Comparison of ENCODE assay signal across 8 mouse cellular contexts in the genomic region with DNA sequence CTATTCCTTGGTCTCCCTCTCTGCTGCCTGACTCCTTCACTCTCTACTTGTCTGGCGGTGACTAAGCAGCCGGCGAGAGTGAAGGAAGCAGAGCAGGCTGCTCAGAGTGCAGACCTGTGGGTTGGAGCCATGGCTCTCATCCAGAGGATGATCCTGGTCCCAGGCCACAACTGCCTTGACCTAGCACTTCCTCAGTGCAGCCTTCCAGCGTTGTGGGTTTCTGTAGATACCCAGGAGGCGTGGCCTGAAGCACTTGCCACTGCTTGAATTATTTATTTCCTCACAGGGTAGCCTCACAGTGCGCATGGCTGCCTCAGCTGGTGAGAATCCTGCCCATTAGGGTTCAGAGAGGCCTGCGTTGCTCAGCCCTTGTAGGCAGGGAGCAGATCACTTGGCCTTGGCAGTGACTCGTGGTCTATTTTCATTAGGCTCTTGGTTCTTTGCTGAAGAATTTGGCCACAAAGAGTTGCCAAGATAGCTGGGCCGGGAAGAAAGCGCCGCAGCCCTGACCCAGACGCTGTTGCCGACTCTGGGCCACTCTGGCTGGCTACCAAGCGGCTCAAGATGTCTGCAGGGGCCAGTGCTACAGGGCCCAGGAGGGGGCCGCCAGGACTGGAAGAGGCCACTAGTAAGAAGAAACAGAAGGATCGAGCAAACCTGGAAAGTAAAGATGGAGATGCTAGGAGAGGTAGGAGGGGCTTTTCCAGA. TPM values are rescaled to one million over a fixed set of nuclear protein-coding genes. Genes with fewer than 3 reads are reported as not detected.
A peak's percentile ranks its signal among the peaks of the same experiment; 100 is the strongest.
DNase-seq lines count a peak whose midpoint lies in the region; ATAC-seq lines count a peak whose summit lies in the region.

No protein-coding gene starts in this region.

- H3K9me3 ChIP-seq in kidney, embryonic 15.5 days (replicated peaks) = no peaks in the 10 kb centered on the region
- H3K9me3 ChIP-seq in midbrain, embryonic 10.5 days (replicated peaks) = no peaks in the 10 kb centered on the region

- no peaks in the 10 kb centered on the region for H3K27me3 ChIP-seq in kidney, embryonic 15.5 days
- no peaks in the 10 kb centered on the region for H3K27me3 ChIP-seq in midbrain, embryonic 10.5 days (ENCODE audit: low read depth, poor library complexity, severe bottlenecking)

- 0 out of 2 replicates have a peak overlapping the region, but pooled peaks have one; percentile 98 for H3K27ac ChIP-seq in kidney, embryonic 15.5 days
- peak overlapping the region; percentile 20; the same call in 1 of the 2 replicates for H3K27ac ChIP-seq in midbrain, embryonic 10.5 days (replicated peaks)

- peaks cover 79% of the 10 kb centered on the region for H3K36me3 ChIP-seq in kidney, embryonic 15.5 days
- H3K36me3 ChIP-seq in midbrain, embryonic 10.5 days = peaks cover 80% of the 10 kb centered on the region

- no peak for ATAC-seq in kidney, embryonic 15.5 days (replicated peaks; ENCODE audit: low FRiP score)

- H3K9ac ChIP-seq in kidney, embryonic 15.5 days = peak overlapping the region; percentile 97

- peak overlapping the region; percentile 99 for H3K4me3 ChIP-seq in kidney, embryonic 15.5 days (replicated peaks)
- H3K4me3 ChIP-seq in midbrain, embryonic 10.5 days = peak overlapping the region; percentile 99

- DNase-seq in heart, adult 18-20 months = peak; percentile 36 to 57
- no peak for DNase-seq in heart, postnatal 4 days
- peak; percentile 90 for DNase-seq in adrenal gland, adult 8-10 months
- peak; percentile 28 to 46 for DNase-seq in gastrocnemius, adult 8-10 months (ENCODE audit: low spot score in 2 of 2)
- no peak for DNase-seq in midbrain, embryonic 10.5 days (ENCODE audit: low spot score)
- DNase-seq in thymus, postnatal 25 days = no peak
- no peak for DNase-seq in cerebellum, postnatal 36 days

- H3K4me1 ChIP-seq in kidney, embryonic 15.5 days = peaks cover 21% of the 10 kb centered on the region
- H3K4me1 ChIP-seq in midbrain, embryonic 10.5 days = peaks cover 35% of the 10 kb centered on the region

- WGBS in kidney, embryonic 15.5 days = 78% methylated on average over 16 of the region's 16 CpGs
- WGBS in midbrain, embryonic 10.5 days = 91% methylated on average over 16 of the region's 16 CpGs

- H3K4me2 ChIP-seq in kidney, embryonic 15.5 days = peak overlapping the region; percentile 72

RNA-seq across cellular contexts. Expression of a gene that starts 1.8 kb away (rescaled TPM):
- 10 to 100 TPM; 79.9 to 91.6 TPM for total RNA-seq in heart, adult 18-20 months (2021)
- total RNA-seq in heart, postnatal 4 days (2021) = 100 to 1,000 TPM; 108 to 109 TPM
- total RNA-seq in adrenal gland, adult 8-10 months (2022) = 100 to 1,000 TPM; 239 to 312 (median 257) TPM
- 100 to 1,000 TPM; 118 to 134 (median 128) TPM for total RNA-seq in gastrocnemius, adult 8-10 months (2022)
- polyA plus RNA-seq in kidney, embryonic 15.5 days (2015; fragmentation: Nextera tagmentation; extraction: Ambion mirVana) = 69.3 and 78.8 TPM in 2 replicates
- polyA plus RNA-seq in midbrain, embryonic 10.5 days (2016; fragmentation: Nextera tagmentation; extraction: Ambion mirVana) = 79.4 and 91.6 TPM in 2 replicates

RNA-seq across cellular contexts. Expression of a gene that starts 12.7 kb away (rescaled TPM):
- 100 to 1,000 TPM; 334 to 339 TPM for total RNA-seq in heart, adult 18-20 months (2021)
- total RNA-seq in heart, postnatal 4 days (2021) = 100 to 1,000 TPM; 217 to 229 TPM
- 100 to 1,000 TPM; 117 to 175 (median 152) TPM for total RNA-seq in adrenal gland, adult 8-10 months (2022)
- 100 to 1,000 TPM; 112 to 139 (median 128) TPM for total RNA-seq in gastrocnemius, adult 8-10 months (2022)
- polyA plus RNA-seq in kidney, embryonic 15.5 days (2015; fragmentation: Nextera tagmentation; extraction: Ambion mirVana) = 48.8 and 56.6 TPM in 2 replicates
- polyA plus RNA-seq in midbrain, embryonic 10.5 days (2016; fragmentation: Nextera tagmentation; extraction: Ambion mirVana) = 42.7 and 46.2 TPM in 2 replicates

RNA-seq across cellular contexts. Expression of a gene that starts 15.3 kb away (rescaled TPM):
- total RNA-seq in heart, adult 18-20 months (2021) = 10 to 100 TPM; 76.4 to 90.3 TPM
- 10 to 100 TPM; 75.7 to 83.6 TPM for total RNA-seq in heart, postnatal 4 days (2021)
- 100 to 1,000 TPM; 181 to 239 (median 220) TPM for total RNA-seq in adrenal gland, adult 8-10 months (2022)
- 100 to 1,000 TPM in 1 of 4 experiments, 10 to 100 TPM in 3; 78.6 to 107 (median 95.6) TPM for total RNA-seq in gastrocnemius, adult 8-10 months (2022)
- 105 and 111 TPM in 2 replicates for polyA plus RNA-seq in kidney, embryonic 15.5 days (2015; fragmentation: Nextera tagmentation; extraction: Ambion mirVana)
- 112 and 115 TPM in 2 replicates for polyA plus RNA-seq in midbrain, embryonic 10.5 days (2016; fragmentation: Nextera tagmentation; extraction: Ambion mirVana)

RNA-seq across cellular contexts. Expression of a gene that starts 24.4 kb away (rescaled TPM):
- 10 to 100 TPM; 57.8 to 58.7 TPM for total RNA-seq in heart, adult 18-20 months (2021)
- 10 to 100 TPM; 93.5 to 94.0 TPM for total RNA-seq in heart, postnatal 4 days (2021)
- total RNA-seq in adrenal gland, adult 8-10 months (2022) = 100 to 1,000 TPM; 131 to 151 (median 139) TPM
- total RNA-seq in gastrocnemius, adult 8-10 months (2022) = 10 to 100 TPM; 44.8 to 59.1 (median 55.7) TPM
- polyA plus RNA-seq in kidney, embryonic 15.5 days (2015; fragmentation: Nextera tagmentation; extraction: Ambion mirVana) = 122 and 125 TPM in 2 replicates
- 150 and 171 TPM in 2 replicates for polyA plus RNA-seq in midbrain, embryonic 10.5 days (2016; fragmentation: Nextera tagmentation; extraction: Ambion mirVana)

RNA-seq across cellular contexts. Expression of a gene that starts 30.8 kb away (rescaled TPM):
- total RNA-seq in heart, adult 18-20 months (2021) = 1 to 10 TPM; 4.7 to 5.5 TPM
- total RNA-seq in heart, postnatal 4 days (2021) = 10 to 100 TPM; 43.9 to 45.6 TPM
- total RNA-seq in adrenal gland, adult 8-10 months (2022) = 10 to 100 TPM; 19.7 to 48.3 (median 33.1) TPM
- 1 to 10 TPM; 1.3 to 2.7 (median 2.2) TPM for total RNA-seq in gastrocnemius, adult 8-10 months (2022)
- polyA plus RNA-seq in kidney, embryonic 15.5 days (2015; fragmentation: Nextera tagmentation; extraction: Ambion mirVana) = 31.0 and 37.8 TPM in 2 replicates
- polyA plus RNA-seq in midbrain, embryonic 10.5 days (2016; fragmentation: Nextera tagmentation; extraction: Ambion mirVana) = 43.1 and 52.1 TPM in 2 replicates

Comparison
In these comparisons a context has a peak if more than half of its experiments do, and no peak if none do; other contexts are left out.
1. DNase-seq: peak in heart, adult 18-20 months (2 of 2), adrenal gland, adult 8-10 months (single experiment) and gastrocnemius, adult 8-10 months (2 of 2); none in heart, postnatal 4 days (single experiment), midbrain, embryonic 10.5 days (single experiment), thymus, postnatal 25 days (single experiment) and cerebellum, postnatal 36 days (0 of 2).